Mouse (Mus musculus) heart, postnatal 14 days (tissue): ENCODE data around the gene Hmgb1. TPM values are rescaled to one million over a fixed set of nuclear protein-coding genes. Genes with fewer than 3 reads are reported as not detected.

Experiments
- DNase-seq, 2 experiments: peaks; one replicate each; pipeline ENCODE4 v3.0.0; 2021 to 2022
- intact Hi-C: fragments of 180-260 bp; cut with DNase I; formaldehyde crosslinking; loops from one replicate; pipeline ENCODE4 v1.15.1; 2025
- total RNA-seq, 2 experiments: library from RNA; stranded (reverse); gene quantifications; 2 replicates each; pipeline ENCODE4 v1.2.3; 2021

Hmgb1 gene
- total RNA-seq, 2 experiments from 2014 or later = 119 to 130 TPM

- intact Hi-C loops = no loop called here
- no peak for DNase-seq
Observed at GRCm38 (mm10) chr5:149079758-149080150, 104.5 kb downstream of the Hmgb1 start.

- peak in 1 of 2 experiments; percentile 22 for DNase-seq
- intact Hi-C loops = no loop called here
Observed at GRCm38 (mm10) chr5:149079018-149079757, 105.1 kb downstream of the Hmgb1 start.

GRCm38 (mm10) chr5:149077136-149077535 lies 107.2 kb downstream of the Hmgb1 start:
- no peak for DNase-seq

GRCm38 (mm10) chr5:149071546-149071945 lies 112.7 kb downstream of the Hmgb1 start:
- intact Hi-C loops = no loop called here
- no peak for DNase-seq

More at GRCm38 (mm10) chr5:149077136-149077535, 107.2 kb downstream of the Hmgb1 start:
- intact Hi-C loops = no loop called here

- no peak for DNase-seq
- intact Hi-C loops = loop anchor here (5.0 to 10.0 kb wide), 2 partner anchors 309 to 456 kb away; partner anchors contain the start of gene Wdr95
Observed at GRCm38 (mm10) chr5:149068745-149069144, 115.5 kb downstream of the Hmgb1 start.

GRCm38 (mm10) chr5:149068247-149068740 lies 116.0 kb downstream of the Hmgb1 start:
- intact Hi-C loops = loop anchor here (5.0 to 10.0 kb wide), 2 partner anchors 309 to 457 kb away; partner anchors contain the start of gene Wdr95

GRCm38 (mm10) chr5:149067501-149067961 lies 116.8 kb downstream of the Hmgb1 start:
- intact Hi-C loops = loop anchor here (5.0 to 10.0 kb wide), 2 partner anchors 310 to 457 kb away; partner anchors contain the start of gene Wdr95
- DNase-seq = no peak

More at GRCm38 (mm10) chr5:149068247-149068740, 116.0 kb downstream of the Hmgb1 start:
- no peak for DNase-seq

GRCm38 (mm10) chr5:149062833-149063232 lies 121.5 kb downstream of the Hmgb1 start:
- intact Hi-C loops = loop anchor here (5.0 to 10.0 kb wide), 2 partner anchors 209 to 462 kb away; partner anchors contain the start of gene Wdr95
- peak in 1 of 2 experiments; percentile 43 for DNase-seq

GRCm38 (mm10) chr5:149053352-149054168 lies 130.7 kb downstream of the Hmgb1 start:
- DNase-seq = no peak
- intact Hi-C loops = loop anchor here (2.0 to 5.0 kb wide), 3 partner anchors 131 to 241 kb away; partner anchors contain the start of genes Hmgb1 and Uspl1

- DNase-seq = peak; percentile 97
- intact Hi-C loops = loop anchor here (2.0 to 5.0 kb wide), 3 partner anchors 132 to 240 kb away; partner anchors contain the start of genes Hmgb1 and Uspl1
Observed at GRCm38 (mm10) chr5:149052421-149053338, 131.6 kb downstream of the Hmgb1 start.

- intact Hi-C loops = loop anchor here (2.0 to 5.0 kb wide), 4 partner anchors 45 to 239 kb away; partner anchors contain the start of genes Hmgb1 and Uspl1
- peak; percentile 89 for DNase-seq
Observed at GRCm38 (mm10) chr5:149051571-149052420, 132.5 kb downstream of the Hmgb1 start.

GRCm38 (mm10) chr5:149051194-149051570 lies 133.1 kb downstream of the Hmgb1 start:
- intact Hi-C loops = loop anchor here (2.0 to 5.0 kb wide), 3 partner anchors 44 to 239 kb away; no protein-coding TSS in a partner anchor
- DNase-seq = no peak

GRCm38 (mm10) chr5:149050588-149051160 lies 133.6 kb downstream of the Hmgb1 start:
- no peak for DNase-seq
- intact Hi-C loops = loop anchor here (2.0 to 5.0 kb wide), 3 partner anchors 44 to 238 kb away; no protein-coding TSS in a partner anchor

- intact Hi-C loops = no loop called here
- no peak for DNase-seq
Observed at GRCm38 (mm10) chr5:149049435-149049834, 134.9 kb downstream of the Hmgb1 start.

- intact Hi-C loops = no loop called here
- no peak for DNase-seq
Observed at GRCm38 (mm10) chr5:149048961-149049360, 135.3 kb downstream of the Hmgb1 start.

- intact Hi-C loops = no loop called here
Observed at GRCm38 (mm10) chr5:149046650-149047049, 137.6 kb downstream of the Hmgb1 start.

GRCm38 (mm10) chr5:149045470-149046085 lies 138.7 kb downstream of the Hmgb1 start:
- DNase-seq = no peak
- intact Hi-C loops = no loop called here

More at GRCm38 (mm10) chr5:149046650-149047049, 137.6 kb downstream of the Hmgb1 start:
- no peak for DNase-seq
